Mouse (Mus musculus) MEL (cell line): ENCODE data around the gene Zfp386. TPM values are rescaled to one million over a fixed set of nuclear protein-coding genes. Genes with fewer than 3 reads are reported as not detected.
A peak's percentile ranks its signal among the peaks of the same experiment; 100 is the strongest.

ENCODE experiments used
- DNase-seq: peaks from one replicate; pipeline ENCODE4 v3.0.0; 2011; ENCODE audit warnings: low read depth, low spot score
- H3K27ac ChIP-seq: 2 replicates; pipeline ENCODE4 v1.5.1; 2012; ENCODE audit warnings: low read depth, mild to moderate bottlenecking, control low read depth, low read length, moderate library complexity; ENCODE audit not compliant: control insufficient read depth
- H3K27me3 ChIP-seq, 2 experiments: fragments of 150-350 bp in 1 of 2; sonication (generic) in 1 of 2; 2 replicates each; pipeline ENCODE4 v1.6.1; 2012; ENCODE audit warnings: low read length in 2 of 2, mild to moderate bottlenecking in 2 of 2, improper control_type of control experiment in 1 of 2, moderate library complexity in 1 of 2; ENCODE audit not compliant: insufficient read depth in 2 of 2, control insufficient read depth in 1 of 2
- H3K36me3 ChIP-seq, 2 experiments: 2 replicates each; pipeline ENCODE4 v1.6.1; 2012 to 2014; ENCODE audit warnings: low read length in 2 of 2, improper control_type of control experiment in 1 of 2, inconsistent platforms in 1 of 2, mild to moderate bottlenecking in 1 of 2; ENCODE audit not compliant: insufficient read depth in 2 of 2, control insufficient read depth in 1 of 2
- H3K4me1 ChIP-seq, 2 experiments: fragments of 150-350 bp in 1 of 2; sonication (generic) in 1 of 2; 2 replicates each; pipeline ENCODE4 v1.6.1; 2012; ENCODE audit warnings: low read length in 2 of 2, improper control_type of control experiment in 1 of 2, mild to moderate bottlenecking in 1 of 2; ENCODE audit not compliant: insufficient read depth in 2 of 2, control insufficient read depth in 1 of 2
- H3K4me3 ChIP-seq, 2 experiments: fragments of 150-350 bp in 1 of 2; sonication (generic) in 1 of 2; 2 replicates each; pipeline ENCODE4 v1.5.1; 2012; ENCODE audit warnings: low read depth in 2 of 2, low read length in 2 of 2, mild to moderate bottlenecking in 2 of 2, moderate library complexity in 2 of 2, control low read depth in 1 of 2, improper control_type of control experiment in 1 of 2; ENCODE audit not compliant: control insufficient read depth in 1 of 2, insufficient read depth in 1 of 2
- H3K79me2 ChIP-seq: 2 replicates; pipeline ENCODE4 v1.6.1; 2012; ENCODE audit warnings: mild to moderate bottlenecking, low read length, moderate library complexity; ENCODE audit not compliant: control insufficient read depth, poor library complexity, insufficient read depth
- H3K9ac ChIP-seq: 2 replicates; pipeline ENCODE4 v1.6.1; 2012; ENCODE audit warnings: low read depth, mild to moderate bottlenecking, control low read depth, low read length, moderate library complexity; ENCODE audit not compliant: control insufficient read depth, poor library complexity, severe bottlenecking
- H3K9me3 ChIP-seq: fragments of 150-350 bp; sonication (generic); replicated peaks from 2 replicates; pipeline ENCODE4 v1.6.1; 2012; ENCODE audit warnings: mild to moderate bottlenecking, low read length, improper control_type of control experiment, moderate library complexity; ENCODE audit not compliant: insufficient read depth
- CHD1 ChIP-seq: IDR thresholded peaks from 2 replicates; pipeline ENCODE4 v1.6.1; 2012; ENCODE audit warnings: low read depth, mild to moderate bottlenecking, inconsistent platforms, low read length, improper control_type of control experiment
- CHD2 ChIP-seq: IDR thresholded peaks from 2 replicates; pipeline ENCODE4 v1.6.1; 2011; ENCODE audit warnings: low read length, improper control_type of control experiment
- CTCF ChIP-seq, 3 experiments: IDR thresholded peaks in 2 of 3; conservative IDR thresholded peaks in 1 of 3; 2 replicates each; pipeline ENCODE4 v1.5.1; 2011 to 2012; ENCODE audit warnings: low read length in 3 of 3, low read depth in 2 of 3, mild to moderate bottlenecking in 2 of 3, improper control_type of control experiment in 1 of 3, inconsistent platforms in 1 of 3, mixed read lengths in 1 of 3, moderate library complexity in 1 of 3; ENCODE audit not compliant: control insufficient read depth in 1 of 3, insufficient read depth in 1 of 3, poor library complexity in 1 of 3, severe bottlenecking in 1 of 3
- E2F4 ChIP-seq: IDR thresholded peaks from 2 replicates; pipeline ENCODE4 v1.6.1; 2011; ENCODE audit warnings: low read depth, low read length, improper control_type of control experiment, borderline replicate concordance
- ELF1 ChIP-seq: IDR thresholded peaks from 2 replicates; pipeline ENCODE4 v1.6.1; 2014; ENCODE audit warnings: low read depth, mild to moderate bottlenecking, inconsistent platforms, low read length, improper control_type of control experiment, moderate library complexity
- HCFC1 ChIP-seq: IDR thresholded peaks from 2 replicates; pipeline ENCODE4 v1.6.1; 2012; ENCODE audit warnings: low read depth, mild to moderate bottlenecking, inconsistent platforms, low read length, improper control_type of control experiment, moderate library complexity
- JUND ChIP-seq: IDR thresholded peaks from 2 replicates; pipeline ENCODE4 v1.6.1; 2011; ENCODE audit warnings: low read depth, mild to moderate bottlenecking, improper control_type of control experiment, low read length
- KAT2A ChIP-seq: conservative IDR thresholded peaks from 2 replicates; pipeline ENCODE4 v1.6.1; 2012; ENCODE audit warnings: low read depth, low read length, improper control_type of control experiment, inconsistent platforms
- MAFK ChIP-seq: IDR thresholded peaks from 2 replicates; pipeline ENCODE4 v1.6.1; 2011; ENCODE audit warnings: low read depth, mild to moderate bottlenecking, low read length, improper control_type of control experiment, borderline replicate concordance
- MAZ ChIP-seq: IDR thresholded peaks from 2 replicates; pipeline ENCODE4 v1.6.1; 2012; ENCODE audit warnings: low read depth, mild to moderate bottlenecking, inconsistent platforms, low read length, improper control_type of control experiment
- NELFE ChIP-seq: IDR thresholded peaks from 2 replicates; pipeline ENCODE4 v1.6.1; 2011; ENCODE audit warnings: low read depth, low read length, improper control_type of control experiment
- POLR2A ChIP-seq, 2 experiments: IDR thresholded peaks; 2 replicates each; pipeline ENCODE4 v1.6.1; 2011 to 2012; ENCODE audit warnings: low read length in 2 of 2, mild to moderate bottlenecking in 2 of 2, control low read depth in 1 of 2, improper control_type of control experiment in 1 of 2, low read depth in 1 of 2, moderate library complexity in 1 of 2; ENCODE audit not compliant: control insufficient read depth in 1 of 2, insufficient read depth in 1 of 2, poor library complexity in 1 of 2
- POLR2AphosphoS2 ChIP-seq: IDR thresholded peaks from 2 replicates; pipeline ENCODE4 v1.6.1; 2011; ENCODE audit warnings: low read length, improper control_type of control experiment
- RAD21 ChIP-seq: IDR thresholded peaks from 2 replicates; pipeline ENCODE4 v1.6.1; 2011; ENCODE audit warnings: mild to moderate bottlenecking, low read depth, low read length, improper control_type of control experiment
- SIN3A ChIP-seq: IDR thresholded peaks from 2 replicates; pipeline ENCODE4 v1.6.1; 2012; ENCODE audit warnings: low read length, improper control_type of control experiment, inconsistent platforms
- SMC3 ChIP-seq: IDR thresholded peaks from 2 replicates; pipeline ENCODE4 v1.6.1; 2011; ENCODE audit warnings: low read depth, low read length, improper control_type of control experiment
- TAL1 ChIP-seq: IDR thresholded peaks from 2 replicates; pipeline ENCODE4 v1.6.1; 2012; ENCODE audit warnings: mild to moderate bottlenecking, inconsistent platforms, low read length, moderate library complexity, mixed read lengths
- TBP ChIP-seq: IDR thresholded peaks from 2 replicates; pipeline ENCODE4 v1.8.0; 2011; ENCODE audit warnings: low read depth, low read length, improper control_type of control experiment
- USF1 ChIP-seq: IDR thresholded peaks from 2 replicates; pipeline ENCODE4 v1.6.1; 2014; ENCODE audit warnings: low read depth, mild to moderate bottlenecking, inconsistent platforms, low read length, improper control_type of control experiment, moderate library complexity
- ZKSCAN1 ChIP-seq: IDR thresholded peaks from 2 replicates; pipeline ENCODE4 v1.6.1; 2012; ENCODE audit warnings: low read depth, mild to moderate bottlenecking, inconsistent platforms, low read length, improper control_type of control experiment, moderate library complexity
- ZMIZ1 ChIP-seq: IDR thresholded peaks from 2 replicates; pipeline ENCODE4 v1.6.1; 2012; ENCODE audit warnings: low read depth, mild to moderate bottlenecking, inconsistent platforms, low read length, improper control_type of control experiment, moderate library complexity
- polyA plus RNA-seq, 2 experiments: library from polyadenylated mRNA; stranded (reverse) in 1 of 2; unstranded in 1 of 2; fragments of >175 nt in 1 of 2; fragments of >200 nt in 1 of 2; gene quantifications; 2 replicates each; pipeline versions ENCODE4 v1.2.1 to v1.2.4; 2012; ENCODE audit warnings: low replicate concordance in 2 of 2, low read depth in 1 of 2; ENCODE audit not compliant: insufficient read length in 2 of 2, insufficient read depth in 1 of 2, missing spikeins in 1 of 2
- total RNA-seq: library from RNA; depleted of rRNA; stranded (reverse); fragments of 300-350 nt; gene quantifications from 2 replicates; pipeline ENCODE4 v1.2.3, GENCODE M21; 2012

The Zfp386 gene
- total and polyA plus RNA-seq, 3 experiments: 28.8 to 37.1 TPM; not detected in 1

- H3K27ac ChIP-seq: no peak overlapping the region
- H3K36me3 ChIP-seq: peaks cover 2 to 12% of the 10 kb centered on the region in 2 experiments; a peak in 3 of 4 replicates
- no peak for TF ChIP-seq ZKSCAN1
- TF ChIP-seq CHD2: no peak
- no peak for TF ChIP-seq NELFE
- no peak for TF ChIP-seq POLR2AphosphoS2
- TF ChIP-seq ZMIZ1: no peak
- TF ChIP-seq JUND: no peak
- TF ChIP-seq POLR2A (IDR thresholded peaks at IDR 0.05; ENCODE audit: control insufficient read depth in 1 of 2, insufficient read depth in 1 of 2, low read depth in 1 of 2, low read length in 2 of 2, poor library complexity in 1 of 2): no peak
- no peak for TF ChIP-seq SIN3A
- TF ChIP-seq KAT2A: no peak
- no peak for TF ChIP-seq TBP
- TF ChIP-seq SMC3: no peak
- no peak for TF ChIP-seq ELF1
- no peak for TF ChIP-seq TAL1
- no peak for TF ChIP-seq E2F4
- TF ChIP-seq MAZ: no peak
- no peak for TF ChIP-seq MAFK
- H3K79me2 ChIP-seq: peaks cover 34% of the 10 kb centered on the region
- H3K4me3 ChIP-seq: peak overlapping the region; percentile 67 to 75
- DNase-seq: no peak
- no peaks in the 10 kb centered on the region for H3K27me3 ChIP-seq
- peaks cover 8 to 11% of the 10 kb centered on the region in 2 experiments; a peak in 3 of 4 replicates for H3K4me1 ChIP-seq
- H3K9ac ChIP-seq: peak overlapping the region; percentile 83; the same call in 1 of the 2 replicates
- no peaks in the 10 kb centered on the region for H3K9me3 ChIP-seq
These were observed 1.2 kb downstream of the Zfp386 start for GRCm38 (mm10) chr12:116048766-116049165.

GRCm38 (mm10) chr12:116049236-116049635, 1.7 kb downstream of the Zfp386 start:
- Histone ChIP-seq H3K36me3 (peaks cover 4 to 12% of the 10 kb centered on the region in 2 experiments; a peak in 3 of 4 replicates), H3K9ac (no peak overlapping the region), H3K27ac (no peak overlapping the region), H3K79me2 (peaks cover 34% of the 10 kb centered on the region), H3K27me3 (no peaks in the 10 kb centered on the region), H3K4me1 (peaks cover 8 to 11% of the 10 kb centered on the region in 2 experiments; a peak in 3 of 4 replicates), H3K9me3 (no peaks in the 10 kb centered on the region), H3K4me3 (no peak overlapping the region)
- DNase-seq: no peak
- no peak for TF ChIP-seq CTCF (IDR thresholded peaks at IDR 0.05 in 2 of 3, conservative IDR thresholded peaks at IDR 0.05 in 1 of 3; ENCODE audit: control insufficient read depth in 1 of 3, insufficient read depth in 1 of 3, low read depth in 2 of 3, low read length in 3 of 3, poor library complexity in 1 of 3, severe bottlenecking in 1 of 3)
- no peak for TF ChIP-seq ZKSCAN1
- no peak for TF ChIP-seq KAT2A
- no peak for TF ChIP-seq MAFK
- TF ChIP-seq HCFC1: 0 out of 2 replicates have a peak, but pooled peaks have one; percentile 8
- 0 out of 2 replicates have a peak, but pooled peaks have one; percentile 18 for TF ChIP-seq SIN3A
- no peak for TF ChIP-seq RAD21
- no peak for TF ChIP-seq POLR2AphosphoS2
- TF ChIP-seq CHD1: no peak
- TF ChIP-seq USF1: no peak
